Mouse (Mus musculus) embryonic facial prominence, embryonic 14.5 days (tissue): ENCODE measurements around the gene Chn1. TPM values are rescaled to one million over a fixed set of nuclear protein-coding genes. Genes with fewer than 3 reads are reported as not detected.
A peak's percentile ranks its signal among the peaks of the same experiment; 100 is the strongest.

Experiments used
- ATAC-seq: fragments of 200-750 bp; cut with Nextera tagmentation; 2 replicates; pipeline ENCODE4 v1.8.0; 2017; ENCODE audit warnings: low read depth, moderate number of reproducible peaks, moderate TSS enrichment
- DNase-seq: peaks from one replicate; pipeline ENCODE4 v3.0.0-alpha.2; 2015; ENCODE audit warnings: low spot score
- H3K27ac ChIP-seq: fragments of 300-500 bp; sonication (generic); replicated peaks from 2 replicates; pipeline ENCODE4 v1.5.1; 2014; ENCODE audit warnings: low read depth, mild to moderate bottlenecking, low read length, moderate library complexity
- H3K27me3 ChIP-seq: fragments of 300-500 bp; sonication (generic); replicated peaks from 2 replicates; pipeline ENCODE4 v1.6.1; 2014; ENCODE audit warnings: low read length; ENCODE audit not compliant: control insufficient read depth, insufficient read depth
- H3K36me3 ChIP-seq: fragments of 300-500 bp; sonication (generic); 2 replicates; pipeline ENCODE4 v1.6.1; 2014; ENCODE audit warnings: low read length, mixed read lengths; ENCODE audit not compliant: control insufficient read depth, insufficient read depth
- H3K4me1 ChIP-seq: fragments of 300-500 bp; sonication (generic); 2 replicates; pipeline ENCODE4 v1.6.1; 2014; ENCODE audit warnings: antibody characterized with exemption, low read length; ENCODE audit not compliant: control insufficient read depth, insufficient read depth
- H3K4me2 ChIP-seq: fragments of 300-500 bp; sonication (generic); 2 replicates; pipeline ENCODE4 v1.6.1; 2014; ENCODE audit warnings: low read depth, mild to moderate bottlenecking, low read length, moderate library complexity, mixed read lengths
- H3K4me3 ChIP-seq: fragments of 300-500 bp; sonication (generic); 2 replicates; pipeline ENCODE4 v1.5.1; 2014; ENCODE audit warnings: low read depth, mild to moderate bottlenecking, low read length
- H3K9ac ChIP-seq: fragments of 300-500 bp; sonication (generic); 2 replicates; pipeline ENCODE4 v1.6.1; 2014; ENCODE audit warnings: low read depth, mild to moderate bottlenecking, low read length, moderate library complexity, mixed read lengths
- H3K9me3 ChIP-seq: fragments of 300-500 bp; sonication (generic); 2 replicates; pipeline ENCODE4 v1.6.1; 2016; ENCODE audit warnings: low read length; ENCODE audit not compliant: control insufficient read depth
- WGBS: fragments of 180-500 bp; shearing (Covaris S2); extraction: QIAGEN DNeasy Blood & Tissue Kit; methylation state at CpG from one replicate; pipeline ENCODE4 v1.1.7; 2014; 5-methylcytosine and 5-hydroxymethylcytosine counted together
- polyA plus RNA-seq: library from polyadenylated mRNA; unstranded; fragments of >200 nt; fragmentation: Nextera tagmentation; extraction: Ambion mirVana; gene quantifications from 2 replicates; pipeline ENCODE4 v1.2.1, GENCODE M21; 2014

Gene Chn1
- polyA plus RNA-seq, 1 experiment from 2014 or later = 35.5 TPM

DNA sequence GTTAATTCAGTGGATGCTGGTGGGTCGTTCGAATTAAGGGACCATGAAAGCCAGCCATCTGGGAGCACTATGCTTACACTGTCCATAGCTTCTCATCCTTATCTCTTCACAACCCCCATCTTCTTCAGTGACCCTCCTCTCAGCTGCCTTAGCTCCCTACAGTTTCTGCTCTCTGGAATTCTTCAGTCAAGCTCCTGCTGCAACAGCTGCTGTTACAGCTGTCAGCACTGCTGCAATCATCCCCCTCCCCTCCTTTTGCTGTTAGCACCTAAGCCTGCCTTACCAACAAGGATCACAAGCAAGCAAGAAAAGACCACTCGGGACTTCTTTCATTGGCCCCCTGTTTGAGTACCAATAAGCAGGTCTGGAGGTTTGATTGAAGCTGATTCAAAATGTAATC lies 50.2 kb downstream of the Chn1 start:
- Histone ChIP-seq H3K4me1 (peaks cover 8% of the 10 kb centered on the region; the same call in 1 of the 2 replicates), H3K9me3 (no peaks in the 10 kb centered on the region), H3K36me3 (no peaks in the 10 kb centered on the region), H3K27ac (no peak overlapping the region), H3K9ac (no peak overlapping the region), H3K4me3 (no peak overlapping the region), H3K4me2 (no peak overlapping the region), H3K27me3 (no peaks in the 10 kb centered on the region)
- 52% methylated on average over 3 of the region's 3 CpGs for WGBS
- ATAC-seq (peak; percentile 57; the same call in 1 of the 2 replicates), DNase-seq (peak; percentile 61)

DNA sequence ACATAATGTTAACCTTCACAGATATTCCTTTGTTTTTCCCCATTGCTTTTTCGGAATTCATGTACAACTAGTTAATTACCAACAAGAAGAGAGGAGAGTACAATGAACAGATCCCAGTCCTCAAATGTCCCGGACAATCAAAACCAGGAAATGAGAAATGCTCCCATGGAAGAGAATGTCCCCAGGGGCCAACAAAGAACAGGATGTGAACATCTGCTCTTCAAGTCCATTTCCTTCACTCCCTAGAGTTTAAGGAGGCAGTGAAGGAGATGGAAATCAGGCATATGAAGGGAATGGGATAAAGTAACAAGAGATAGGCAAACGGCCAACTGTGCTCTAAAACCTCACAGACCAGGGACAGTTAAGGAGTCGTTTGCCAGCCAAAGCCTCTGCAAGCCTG lies 53.3 kb downstream of the Chn1 start:
- Histone ChIP-seq H3K36me3 (no peaks in the 10 kb centered on the region), H3K4me1 (peaks cover 8% of the 10 kb centered on the region; the same call in 1 of the 2 replicates), H3K9ac (no peak overlapping the region), H3K4me2 (no peak overlapping the region), H3K4me3 (no peak overlapping the region), H3K9me3 (no peaks in the 10 kb centered on the region), H3K27ac (no peak overlapping the region), H3K27me3 (no peaks in the 10 kb centered on the region)
- WGBS = 22% methylated on average over 4 of the region's 4 CpGs
- DNase-seq (peak; percentile 54), ATAC-seq (no peak)

DNA sequence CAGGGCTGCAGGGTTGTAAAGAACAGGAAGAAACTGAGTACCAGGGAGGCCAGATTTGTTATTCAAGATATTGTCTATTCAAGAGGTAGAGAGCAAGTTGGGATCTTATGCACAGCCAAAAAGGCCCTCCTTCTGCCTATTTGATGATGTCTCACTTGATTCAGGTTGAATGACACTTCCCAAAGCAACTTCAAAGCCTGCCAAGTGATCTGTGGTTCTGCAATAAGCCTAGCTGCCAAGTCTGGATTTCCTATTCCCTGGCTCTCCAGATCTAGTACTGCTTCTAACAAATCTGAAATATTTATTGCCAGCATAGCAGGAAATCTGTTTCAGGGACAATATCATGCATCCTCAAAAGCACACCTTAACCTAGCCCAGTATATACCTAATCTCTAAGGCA lies 62.7 kb downstream of the Chn1 start:
- no peak overlapping the region for H3K4me2 ChIP-seq
- no peak overlapping the region for H3K4me3 ChIP-seq
- H3K36me3 ChIP-seq = no peaks in the 10 kb centered on the region
- no peak for DNase-seq
- H3K27ac ChIP-seq = no peak overlapping the region
- no peaks in the 10 kb centered on the region for H3K9me3 ChIP-seq
- H3K4me1 ChIP-seq = no peaks in the 10 kb centered on the region
- no peak overlapping the region for H3K9ac ChIP-seq
- H3K27me3 ChIP-seq = no peaks in the 10 kb centered on the region
- ATAC-seq = no peak

DNA sequence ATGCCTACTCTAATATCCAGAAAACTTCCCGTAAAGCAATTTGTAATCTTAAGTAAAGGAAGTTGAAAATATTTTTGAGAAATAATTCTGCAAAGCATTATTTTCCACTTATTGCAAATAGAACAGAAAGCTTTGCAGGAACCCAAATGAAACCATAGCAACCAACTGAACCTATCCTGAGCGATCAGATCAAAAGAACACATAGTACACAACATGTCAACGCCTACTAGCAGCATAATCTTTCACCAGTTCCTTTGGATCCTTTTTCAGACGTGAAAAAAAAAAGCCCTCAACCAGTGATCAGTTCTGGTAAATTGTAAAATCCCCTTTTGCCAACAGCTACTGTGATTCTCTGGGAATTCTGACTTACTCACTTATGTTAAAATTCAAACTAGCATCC lies 82.1 kb downstream of the Chn1 start:
- Histone ChIP-seq H3K4me1 (no peaks in the 10 kb centered on the region), H3K27ac (no peak overlapping the region), H3K9ac (no peak overlapping the region), H3K4me2 (no peak overlapping the region), H3K9me3 (no peaks in the 10 kb centered on the region), H3K4me3 (no peak overlapping the region), H3K36me3 (no peaks in the 10 kb centered on the region), H3K27me3 (no peaks in the 10 kb centered on the region)
- ATAC-seq = no peak
- DNase-seq = no peak
- WGBS = 59% methylated on average over 4 of the region's 4 CpGs

DNA sequence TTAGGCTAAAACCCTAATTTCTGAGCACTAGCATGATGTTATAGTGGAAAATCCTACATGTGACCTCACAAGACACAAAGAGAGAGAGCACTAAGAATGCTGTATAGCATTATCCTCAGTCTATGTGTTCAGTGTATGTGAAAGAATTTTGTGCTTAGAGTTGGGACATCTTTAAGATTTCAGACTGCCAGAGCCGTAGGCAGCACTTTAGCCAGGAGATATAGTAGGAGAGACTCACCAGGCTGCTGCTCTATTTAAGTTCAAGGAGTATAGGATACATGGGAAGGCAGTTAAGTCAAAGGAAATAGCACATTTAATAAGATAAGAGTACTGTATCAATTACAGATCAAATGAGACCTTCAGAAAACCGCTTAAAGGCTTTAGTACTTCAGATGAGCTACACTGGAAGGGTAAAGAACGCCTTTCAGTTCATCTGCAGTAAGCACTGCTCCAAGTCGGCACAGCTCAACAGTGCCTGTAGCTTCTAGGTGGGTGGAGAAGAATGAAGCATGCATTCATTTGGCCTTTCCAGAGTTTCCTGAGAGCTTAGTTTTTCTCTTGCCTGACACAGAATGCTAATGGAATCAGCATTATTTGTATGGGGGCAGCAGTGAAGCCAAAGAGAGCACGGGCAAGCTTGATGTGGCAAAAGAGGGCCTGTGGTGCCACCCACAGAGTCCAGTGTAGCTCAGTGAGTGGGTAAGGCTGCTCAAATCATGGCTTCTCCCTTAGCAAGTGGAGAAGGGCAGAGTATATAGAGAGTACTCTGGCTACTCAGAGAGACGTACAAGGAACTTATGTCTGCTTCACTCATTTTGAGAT lies 84.2 kb downstream of the Chn1 start:
- no peak overlapping the region for H3K4me2 ChIP-seq
- no peak for ATAC-seq
- H3K4me1 ChIP-seq = no peaks in the 10 kb centered on the region
- no peak overlapping the region for H3K9ac ChIP-seq
- DNase-seq = no peak
- no peak overlapping the region for H3K27ac ChIP-seq
- no peak overlapping the region for H3K4me3 ChIP-seq
- H3K36me3 ChIP-seq = no peaks in the 10 kb centered on the region
- H3K27me3 ChIP-seq = no peaks in the 10 kb centered on the region
- 81% methylated on average over 6 of the region's 6 CpGs for WGBS
- H3K9me3 ChIP-seq = no peaks in the 10 kb centered on the region

DNA sequence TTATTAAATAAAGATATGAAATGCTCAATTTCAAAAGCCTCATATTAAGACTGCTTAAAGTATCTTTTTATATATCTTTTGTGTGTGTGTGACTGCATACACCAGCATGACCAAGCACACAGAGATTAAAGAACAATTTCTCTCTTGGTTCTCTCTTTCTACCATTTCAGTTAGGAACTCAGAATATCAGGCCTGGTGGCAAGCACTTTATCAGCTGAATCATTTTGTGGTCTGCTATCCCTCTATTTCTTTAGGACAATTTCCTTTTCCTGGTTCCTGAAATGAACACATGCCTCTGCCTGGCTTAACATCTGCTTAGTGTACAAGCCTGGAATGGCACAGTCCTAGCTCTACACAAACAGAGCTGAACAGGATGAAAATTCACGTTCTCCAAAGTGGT lies 92.6 kb downstream of the Chn1 start:
- Histone ChIP-seq H3K9me3 (no peaks in the 10 kb centered on the region), H3K27ac (no peak overlapping the region), H3K36me3 (no peaks in the 10 kb centered on the region), H3K9ac (no peak overlapping the region), H3K4me1 (peaks cover 4% of the 10 kb centered on the region; the same call in 1 of the 2 replicates), H3K27me3 (no peaks in the 10 kb centered on the region), H3K4me2 (no peak overlapping the region), H3K4me3 (no peak overlapping the region)
- ATAC-seq = no peak
- WGBS = 18% methylated on average over 1 of the region's 1 CpGs
- DNase-seq = no peak

DNA sequence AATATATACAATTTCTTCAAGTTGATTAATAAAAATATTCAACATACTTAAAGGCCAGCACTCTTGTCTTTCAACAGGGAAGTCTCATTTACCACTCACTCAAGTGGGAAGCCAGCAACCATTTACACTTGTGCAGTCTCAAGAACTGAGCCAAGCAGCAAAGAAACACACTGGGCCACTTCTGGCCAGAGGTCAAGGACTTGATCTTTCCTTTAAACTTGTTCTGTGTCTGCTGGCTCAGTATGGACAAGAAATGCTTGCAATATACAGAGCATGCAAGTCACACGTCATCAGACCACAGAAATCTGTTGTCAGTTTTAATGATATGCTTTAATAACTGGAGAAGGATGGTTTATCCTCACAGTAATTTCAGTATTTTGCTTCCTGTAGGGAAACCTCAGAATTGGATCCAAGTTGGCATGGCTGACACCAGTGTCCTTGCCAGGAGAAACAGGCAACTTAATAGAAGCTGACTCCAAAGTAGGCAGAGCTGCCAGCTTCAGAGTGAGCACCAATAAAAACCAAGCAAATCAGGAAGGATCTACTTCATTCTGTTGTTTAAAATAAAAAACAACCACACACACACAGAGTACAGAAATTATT lies 94.6 kb downstream of the Chn1 start:
- Histone ChIP-seq H3K9me3 (no peaks in the 10 kb centered on the region), H3K27ac (no peak overlapping the region), H3K4me3 (no peak overlapping the region), H3K9ac (no peak overlapping the region), H3K4me2 (no peak overlapping the region), H3K36me3 (no peaks in the 10 kb centered on the region), H3K27me3 (no peaks in the 10 kb centered on the region), H3K4me1 (peaks cover 4% of the 10 kb centered on the region; the same call in 1 of the 2 replicates)
- WGBS = 69% methylated on average over 1 of the region's 1 CpGs
- ATAC-seq = no peak
- peak; percentile 69 for DNase-seq

DNA sequence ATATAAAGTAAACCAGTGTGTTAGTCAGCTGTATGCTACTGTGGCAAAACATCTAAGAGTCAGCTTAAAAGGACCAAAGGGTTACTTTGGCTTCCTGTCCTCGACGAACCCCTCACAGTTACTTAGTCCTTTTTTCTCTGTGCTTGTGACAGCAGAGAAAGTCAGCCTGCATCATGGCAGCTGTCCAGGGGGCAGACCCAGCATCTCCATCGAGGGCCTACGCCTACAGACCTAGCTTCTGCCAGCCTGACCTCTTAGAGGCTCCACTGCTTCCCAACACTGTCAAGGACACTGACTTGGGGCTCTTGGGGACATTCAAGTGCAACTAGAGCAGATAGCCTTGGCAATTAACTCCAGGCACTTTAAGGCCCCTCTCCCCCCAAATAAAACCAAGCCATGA lies 106.5 kb downstream of the Chn1 start:
- Histone ChIP-seq H3K27ac (no peak overlapping the region), H3K9ac (no peak overlapping the region), H3K4me3 (no peak overlapping the region), H3K4me1 (no peaks in the 10 kb centered on the region), H3K36me3 (no peaks in the 10 kb centered on the region), H3K4me2 (no peak overlapping the region), H3K9me3 (no peaks in the 10 kb centered on the region), H3K27me3 (no peaks in the 10 kb centered on the region)
- ATAC-seq (no peak), DNase-seq (no peak)
- WGBS = 75% methylated on average over 4 of the region's 4 CpGs
